Mouse (Mus musculus) telencephalon, adult 2 months (tissue): ENCODE results near the gene Kbtbd2.

Experiments
- DNase-seq: peaks from one replicate; pipeline ENCODE4 v3.0.0-alpha.2; 2011; ENCODE audit warnings: low read depth, low spot score

Gene Kbtbd2

DNA sequence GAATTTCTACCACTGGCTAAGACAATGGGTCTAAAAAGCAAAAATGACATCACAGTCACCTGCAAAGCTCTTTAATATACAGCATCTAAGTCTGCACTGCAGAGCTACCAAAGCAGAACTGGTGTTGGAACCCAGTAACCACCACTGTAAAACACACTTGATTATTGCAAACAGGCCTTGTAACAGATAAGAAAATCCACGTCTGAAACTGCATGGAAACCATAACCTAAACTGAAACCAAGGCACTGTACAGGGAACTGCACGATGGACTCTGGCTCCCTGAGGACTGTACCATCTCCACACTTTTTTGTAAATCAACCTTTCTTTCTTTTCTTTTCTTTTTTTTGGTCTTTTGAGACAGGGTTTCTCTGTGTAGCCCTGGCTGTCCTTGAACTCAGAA lies 9.9 kb downstream of the Kbtbd2 start:
- DNase-seq: no peak

- DNase-seq: no peak
These were observed 12.5 kb downstream of the Kbtbd2 start for GRCm38 (mm10) chr6:56785068-56785467.

DNA sequence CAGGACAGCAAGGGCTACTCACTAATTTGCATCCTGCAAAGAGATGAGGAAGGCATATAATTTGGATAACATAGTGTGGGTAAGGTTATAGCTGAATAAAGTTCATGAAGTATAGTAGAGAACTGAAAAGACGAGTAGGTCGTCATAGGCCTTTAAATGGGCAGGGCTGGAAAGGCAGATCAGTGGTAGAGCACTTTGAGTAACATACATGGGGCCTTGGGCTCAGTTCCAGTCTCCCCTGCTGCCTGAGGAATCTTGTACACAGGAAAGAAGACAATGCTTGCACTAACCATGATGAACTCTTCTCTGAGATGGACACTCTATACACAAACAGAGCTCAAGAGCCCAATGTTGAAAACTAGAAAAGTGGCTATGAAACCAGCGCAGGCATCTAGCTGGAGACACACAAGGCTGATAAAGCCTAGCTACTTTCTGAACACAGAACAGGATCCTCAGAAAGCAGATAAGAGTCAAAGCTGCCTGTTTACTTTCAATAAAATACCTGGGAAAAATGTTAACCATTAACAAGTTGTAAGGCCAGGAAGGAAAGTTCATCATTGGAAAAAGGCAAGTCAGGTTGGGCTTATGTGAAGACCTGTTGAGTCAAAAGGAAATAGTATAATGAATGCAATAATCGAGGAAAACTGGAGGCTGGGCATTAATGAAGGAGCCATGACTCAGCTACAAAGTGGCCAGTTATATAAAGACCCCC lies 13.9 kb downstream of the Kbtbd2 start:
- no peak for DNase-seq

DNA sequence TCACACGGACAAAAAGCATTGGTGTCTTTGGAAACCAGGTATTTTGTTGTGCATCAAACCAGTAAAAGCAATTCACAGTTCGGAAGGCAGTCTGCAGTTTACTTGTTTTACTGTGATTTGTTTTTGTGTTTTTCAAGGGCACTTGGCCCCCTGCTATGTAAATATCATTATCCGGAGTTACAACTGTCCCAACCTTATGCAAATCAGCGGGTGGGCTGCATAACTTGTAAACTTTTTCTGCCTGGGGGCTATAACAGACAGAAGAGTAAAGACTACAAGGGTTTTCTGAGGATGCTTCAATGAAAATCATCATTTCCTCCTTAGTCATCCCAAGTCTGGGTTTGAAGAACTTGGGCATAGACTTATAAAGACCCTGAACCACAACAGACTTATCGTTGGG lies 18.0 kb downstream of the Kbtbd2 start:
- no peak for DNase-seq

- no peak for DNase-seq
These were observed 21.8 kb downstream of the Kbtbd2 start for GRCm38 (mm10) chr6:56775816-56776215.

DNA sequence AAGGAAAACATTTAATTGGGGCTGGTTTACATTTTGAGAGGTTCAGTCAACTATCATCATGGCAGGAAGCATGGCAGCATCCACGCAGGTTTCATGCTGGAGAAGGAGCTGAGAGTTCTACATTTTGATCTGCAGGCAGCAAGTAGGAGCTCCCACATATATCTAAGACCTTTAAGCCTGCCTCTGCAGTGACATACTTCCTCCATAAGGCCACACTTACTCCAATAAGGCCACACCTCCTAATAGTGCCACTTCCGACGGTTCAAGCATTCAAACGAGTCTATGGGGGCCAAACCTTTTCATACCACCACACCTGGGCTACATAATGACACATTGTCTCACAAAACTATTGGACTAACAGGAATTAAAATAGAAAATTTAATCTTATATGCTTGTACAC lies 31.9 kb downstream of the Kbtbd2 start:
- DNase-seq: no peak

DNA sequence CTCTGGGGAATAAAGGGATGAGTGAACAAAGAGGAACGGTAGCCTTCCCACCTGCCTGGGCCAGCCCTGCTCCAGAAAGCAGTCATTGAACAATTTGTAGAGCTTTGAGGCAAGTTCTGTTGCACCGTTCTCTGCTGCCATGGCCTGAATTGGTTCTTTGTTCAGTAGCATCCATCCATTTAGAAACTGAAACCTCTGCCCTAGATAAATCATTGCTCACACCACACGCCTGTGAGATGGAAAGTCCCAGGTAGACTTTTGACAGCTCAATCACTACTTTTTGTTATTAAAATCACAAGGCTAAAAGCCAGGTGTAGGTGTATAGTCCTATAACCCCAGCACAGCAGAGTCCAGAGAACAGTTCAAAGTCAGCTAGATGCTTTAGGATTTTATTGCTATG lies 32.3 kb downstream of the Kbtbd2 start:
- DNase-seq: no peak

DNA sequence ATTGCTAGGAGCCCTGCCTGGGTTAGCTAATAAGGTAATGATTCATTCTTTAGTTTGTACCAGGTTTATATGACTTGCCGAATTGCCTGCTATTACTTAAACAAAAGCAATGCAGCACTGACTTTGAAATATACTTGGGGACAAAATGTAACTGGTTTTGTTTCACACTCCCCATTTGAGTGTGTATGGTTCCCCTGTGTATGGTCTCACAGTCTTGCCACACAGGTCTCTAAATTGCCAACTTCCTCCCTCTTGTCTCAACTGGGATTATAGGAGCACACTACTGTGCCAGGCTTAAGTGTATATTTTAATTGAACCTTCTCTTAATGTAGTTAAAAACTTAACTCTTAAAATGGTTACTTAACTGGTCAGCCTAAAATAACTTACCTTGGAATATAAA lies 38.3 kb downstream of the Kbtbd2 start:
- DNase-seq: no peak

GRCm38 (mm10) chr6:56756117-56756516 lies 41.5 kb downstream of the Kbtbd2 start:
- DNase-seq: no peak

GRCm38 (mm10) chr6:56753719-56754118 lies 43.9 kb downstream of the Kbtbd2 start:
- DNase-seq: no peak

- peak; percentile 28 for DNase-seq
These were observed 51.6 kb downstream of the Kbtbd2 start for GRCm38 (mm10) chr6:56745950-56746543.

DNA sequence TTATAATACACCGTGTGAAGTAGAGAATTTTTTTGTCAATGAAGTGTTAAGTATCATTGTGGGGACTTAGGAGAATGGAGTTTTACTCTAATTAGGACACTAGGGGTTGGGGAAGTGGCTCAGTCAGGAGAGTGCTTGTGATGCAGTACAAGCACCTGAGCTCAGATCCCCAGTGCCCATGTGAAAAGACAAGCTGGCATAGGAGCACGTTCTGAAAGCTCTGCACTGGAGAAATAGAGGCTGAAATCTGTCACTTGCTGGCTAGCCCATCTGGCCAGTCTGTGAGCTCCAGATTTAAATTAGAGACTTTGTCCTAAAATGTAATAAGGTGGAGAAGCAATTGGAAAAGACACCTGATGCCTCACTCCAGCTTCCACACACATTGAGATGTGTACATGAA lies 65.1 kb downstream of the Kbtbd2 start:
- no peak for DNase-seq
